Mouse (Mus musculus) heart, postnatal 10 days (tissue): ENCODE data around the gene 4931422A03Rik. TPM values are rescaled to one million over a fixed set of nuclear protein-coding genes. Genes with fewer than 3 reads are reported as not detected.
"Not testable (repeated sequence)": the region's sequence is repeated elsewhere in the genome, so short reads cannot be mapped to it uniquely, and the experiment has no call there.

Source experiments
- DNase-seq, 2 experiments: peaks; one replicate each; pipeline ENCODE4 v3.0.0; 2021
- intact Hi-C: fragments of 180-260 bp; cut with DNase I; formaldehyde crosslinking; loops from one replicate; pipeline ENCODE4 v1.15.1; 2025
- total RNA-seq, 2 experiments: library from RNA; stranded (reverse); gene quantifications; 2 replicates each; pipeline ENCODE4 v1.2.3; 2021

4931422A03Rik gene
- total RNA-seq: not detected

DNA sequence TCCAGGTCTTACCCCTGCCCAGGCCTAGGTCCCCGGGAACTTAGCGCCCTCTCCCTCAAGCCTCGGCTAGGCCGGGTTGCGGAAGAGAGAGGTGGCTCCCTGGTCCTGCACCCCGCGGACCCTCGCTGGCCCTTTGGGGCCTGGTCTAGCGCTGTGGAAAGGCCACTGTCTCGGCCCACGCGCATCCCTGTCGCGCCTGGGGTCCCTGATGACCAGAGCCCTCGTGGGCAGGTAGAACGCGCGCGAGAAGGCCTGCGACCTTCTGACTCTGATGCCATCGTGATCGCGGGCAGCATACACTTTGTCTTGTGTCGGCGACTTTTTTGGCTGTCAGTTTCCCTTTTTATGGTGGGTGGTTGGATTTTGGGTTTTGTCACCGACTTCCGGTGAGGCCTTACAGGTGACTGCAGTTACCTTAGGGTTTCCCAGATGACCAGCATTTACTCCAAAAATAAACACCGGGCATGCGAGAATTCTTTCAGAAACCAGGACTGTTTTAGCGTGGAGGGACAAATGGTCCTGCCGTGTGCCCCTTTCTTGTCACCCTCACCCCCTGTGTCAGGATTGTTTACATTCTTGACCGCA lies at the start of gene 4931422A03Rik:
4931422A03Rik (minus strand) TSS at position 223 of the 585 bp plus-strand sequence.
- intact Hi-C loops: no loop called here
- DNase-seq: no peak

DNA sequence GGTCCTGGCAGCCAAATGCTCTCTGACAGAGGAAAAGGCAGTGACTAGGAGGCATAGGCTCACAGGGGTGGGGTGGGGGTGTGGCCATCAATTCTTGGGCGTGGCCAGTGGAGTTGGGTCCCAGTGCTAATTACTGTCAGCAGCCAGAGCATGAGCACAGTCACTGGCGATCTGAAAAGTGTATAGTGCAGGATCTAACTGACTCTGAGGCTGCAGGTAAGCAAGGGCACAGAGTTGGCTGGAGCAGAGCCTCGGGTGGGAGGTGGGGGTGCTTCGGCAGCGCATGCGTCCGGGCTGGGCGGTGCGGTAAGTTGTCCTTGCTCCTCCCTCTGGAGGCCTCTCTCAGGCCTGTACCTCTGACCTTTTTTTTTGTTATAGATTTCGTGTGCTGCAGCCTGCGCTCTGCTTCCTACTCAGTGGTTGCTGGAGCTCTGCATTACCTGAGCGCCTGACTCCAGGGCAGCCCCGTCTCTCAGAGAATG lies 41.6 kb upstream of the 4931422A03Rik start, which contains the start of gene Cd59b:
Cd59b (plus strand) TSS at position 146 of the 482 bp plus-strand sequence.
- peak; percentile 35 to 46 for DNase-seq
- intact Hi-C loops: loop anchor here (2.0 kb wide), 1 partner anchor 25 kb away; the partner anchor contains the start of gene Cd59a

DNA sequence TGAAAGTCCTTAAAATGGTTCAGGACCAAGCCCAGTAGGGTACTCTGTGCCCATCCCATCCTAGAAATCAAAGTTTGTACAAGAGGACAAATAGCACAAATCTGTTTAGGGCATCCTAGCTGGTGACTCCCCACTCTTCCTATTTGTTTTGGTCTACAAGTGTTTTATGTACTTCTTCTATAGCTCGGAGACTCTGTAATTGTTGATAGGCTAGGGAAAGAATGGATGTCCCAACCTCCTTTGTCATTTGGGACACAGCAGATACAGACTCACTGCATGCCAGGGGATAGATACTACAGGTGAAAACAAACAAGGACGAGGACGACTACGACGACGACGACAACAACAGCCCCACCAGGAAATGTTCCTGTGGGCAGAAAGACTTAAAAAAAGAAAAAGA lies 40.3 kb upstream of the 4931422A03Rik start, which contains the start of gene Gm10799:
Gm10799 (minus strand) TSS at position 101 of the 400 bp plus-strand sequence.
- intact Hi-C loops: loop anchor here (2.0 kb wide), 1 partner anchor 26 kb away; the partner anchor contains the start of gene Cd59a
- not testable (repeated sequence) for DNase-seq

DNA sequence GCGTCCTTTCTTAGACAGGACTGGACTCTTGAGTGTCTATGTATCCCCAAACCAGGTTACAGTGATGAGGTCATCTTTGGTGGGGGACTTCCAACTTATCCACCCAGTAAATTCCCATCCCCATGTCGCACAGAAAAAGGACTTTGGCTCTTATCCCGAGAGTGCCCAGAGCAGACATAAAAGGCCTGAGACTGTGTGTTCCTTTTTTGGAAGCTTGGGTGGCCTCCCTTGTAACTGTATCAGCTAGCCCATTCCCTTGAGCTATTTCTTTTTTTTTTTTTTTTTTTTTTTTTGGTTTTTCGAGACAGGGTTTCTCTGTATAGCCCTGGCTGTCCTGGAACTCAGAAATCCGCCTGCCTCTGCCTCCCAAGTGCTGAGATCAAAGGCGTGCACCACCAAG lies 37.4 kb upstream of the 4931422A03Rik start, which contains the start of gene Gm10912:
Gm10912 (plus strand) TSS at position 301 of the 400 bp plus-strand sequence.
- intact Hi-C loops, DNase-seq: not testable (repeated sequence)

DNA sequence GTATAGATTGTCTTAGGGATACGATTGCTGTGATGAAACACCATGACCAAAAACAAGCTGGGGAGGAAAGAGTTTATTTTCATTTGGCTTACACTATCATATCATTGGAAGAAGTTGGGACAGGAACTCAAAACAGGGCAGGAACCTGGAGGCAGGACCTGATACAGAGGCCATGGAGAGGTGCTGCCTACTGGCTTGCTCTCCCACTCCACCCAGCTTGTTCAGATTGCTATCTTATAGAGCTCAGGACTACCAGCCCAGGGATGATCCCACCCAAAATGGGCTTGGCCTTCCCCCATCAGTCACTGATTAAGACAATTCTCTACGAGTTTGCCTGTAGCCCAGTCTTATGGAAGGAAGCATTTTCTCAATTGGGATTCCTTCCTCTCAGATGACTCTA lies 36.0 kb upstream of the 4931422A03Rik start:
- DNase-seq: no peak
- intact Hi-C loops: no loop called here

DNA sequence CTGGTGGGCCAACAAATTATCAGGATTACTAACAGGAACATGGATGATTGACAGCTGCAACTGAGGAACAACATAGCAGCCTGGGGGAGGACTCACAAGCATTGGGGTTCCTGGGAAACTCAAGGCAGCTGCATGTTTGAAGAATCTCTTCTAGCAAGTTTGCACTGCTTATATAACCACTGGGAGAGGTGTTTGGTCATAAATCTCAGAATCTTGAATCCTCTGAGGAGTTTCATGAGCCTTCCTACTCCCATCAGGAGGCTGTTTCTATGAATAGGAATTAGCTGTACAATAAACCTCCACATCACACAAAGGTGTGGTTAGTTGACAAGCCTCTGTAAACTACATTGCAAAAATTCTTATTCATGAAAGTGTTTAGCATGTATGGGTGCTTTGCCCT lies 34.5 kb upstream of the 4931422A03Rik start:
- intact Hi-C loops: no loop called here
- no peak for DNase-seq

DNA sequence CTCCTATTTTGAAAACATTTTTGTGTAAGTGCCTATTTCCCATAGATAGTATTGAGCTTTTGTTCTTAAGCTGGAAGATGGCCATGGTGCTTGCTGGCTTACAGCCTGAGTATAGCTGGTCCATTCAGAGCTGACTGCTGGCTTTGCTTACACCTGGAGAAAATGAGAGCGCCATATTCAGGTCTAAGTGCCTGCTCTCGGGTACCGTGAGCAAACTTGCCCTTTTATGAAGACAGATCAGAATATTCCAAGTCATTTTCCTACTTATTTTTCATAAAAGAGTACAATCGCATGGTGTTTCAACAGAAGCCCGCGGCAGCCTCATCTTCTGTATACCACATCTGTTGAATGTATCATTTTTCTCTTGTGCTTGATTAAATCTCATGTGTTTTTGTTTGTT lies 32.8 kb upstream of the 4931422A03Rik start:
- DNase-seq: no peak
- intact Hi-C loops: no loop called here

DNA sequence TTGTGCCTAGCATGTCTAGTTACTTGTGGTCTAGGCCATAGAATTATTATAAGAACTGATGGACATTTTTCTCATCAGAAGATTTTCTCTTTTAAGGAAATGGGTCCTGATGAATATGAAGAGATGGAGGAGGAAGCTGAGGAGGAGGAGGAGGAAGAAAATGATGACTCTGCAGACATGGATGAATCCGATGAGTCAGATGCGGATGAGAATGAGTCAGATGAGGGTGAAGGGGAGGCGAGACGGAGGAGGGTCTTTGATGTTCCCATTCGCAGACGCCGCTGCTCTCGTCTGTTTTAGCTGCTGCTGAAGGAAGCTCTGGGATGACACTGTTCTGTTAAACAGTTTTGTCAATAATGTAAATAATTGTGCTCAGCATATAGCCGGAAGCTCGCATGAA lies 31.6 kb upstream of the 4931422A03Rik start:
- intact Hi-C loops: no loop called here
- DNase-seq: no peak

DNA sequence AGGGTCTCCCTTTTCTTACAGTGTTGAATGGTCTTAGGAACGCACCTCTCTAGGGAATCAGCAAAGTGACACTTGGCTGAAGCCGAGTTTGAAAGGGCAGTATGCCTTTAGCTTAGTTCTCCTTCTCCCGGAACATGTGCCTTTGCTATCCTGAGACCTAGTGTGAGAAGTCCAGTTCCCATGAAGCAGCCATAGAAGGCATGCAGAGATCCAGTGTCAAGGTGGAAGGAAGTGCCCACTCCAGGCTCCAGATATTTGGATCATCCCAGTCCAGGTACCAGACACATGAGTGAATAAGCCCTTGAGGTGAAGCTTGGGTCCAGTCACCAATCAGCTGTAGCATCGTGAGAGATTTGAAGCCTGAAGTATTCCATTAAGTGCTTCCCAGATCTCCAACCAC lies 30.8 kb upstream of the 4931422A03Rik start:
- intact Hi-C loops: no loop called here
- DNase-seq: no peak

DNA sequence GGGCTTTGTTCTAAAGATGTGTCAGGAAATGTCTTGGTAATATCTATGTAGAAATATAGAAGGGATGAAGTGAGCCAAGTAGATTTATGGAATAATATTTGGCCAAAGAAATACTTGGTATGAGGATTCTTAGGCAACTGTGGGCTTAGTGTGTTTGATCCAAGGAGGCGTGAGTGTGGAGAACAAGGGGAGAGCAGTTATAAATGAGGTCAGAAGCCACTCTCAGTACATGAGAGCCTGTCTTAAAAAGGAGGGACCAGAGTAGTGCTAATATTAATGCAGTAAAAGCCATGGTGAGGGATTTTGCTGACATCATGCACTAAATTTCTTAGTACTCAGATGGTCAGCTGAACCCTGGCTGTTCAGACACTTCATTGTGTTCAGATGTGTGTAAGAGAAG lies 30.2 kb upstream of the 4931422A03Rik start:
- no peak for DNase-seq
- intact Hi-C loops: no loop called here

DNA sequence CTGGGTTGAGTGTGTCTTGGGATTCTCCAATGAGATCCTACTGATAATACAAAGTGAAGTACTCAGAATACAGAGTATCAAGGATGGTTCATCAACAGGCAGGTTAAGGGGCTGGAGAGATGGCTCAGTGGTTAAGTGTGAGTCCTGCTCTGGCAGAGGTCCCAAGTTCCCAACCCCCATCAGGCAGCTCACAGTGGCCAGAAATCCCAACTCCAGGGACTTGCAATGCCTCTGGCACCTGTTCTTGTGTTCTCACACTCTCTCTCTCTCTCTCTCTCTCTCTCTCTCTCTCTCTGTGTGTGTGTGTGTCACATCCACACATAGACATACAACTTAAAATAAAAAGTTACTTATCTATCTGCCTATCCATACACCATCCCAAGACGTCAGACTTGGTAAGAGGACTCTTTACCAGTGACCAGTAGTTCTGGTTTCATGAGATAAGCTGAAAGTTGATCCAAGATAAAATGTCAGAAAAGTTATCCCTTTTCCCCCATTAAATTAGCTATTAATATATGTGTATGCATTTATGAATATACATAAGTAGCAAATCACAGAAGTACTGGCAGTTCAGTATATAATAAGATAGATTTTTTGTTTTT lies 16.4 kb upstream of the 4931422A03Rik start:
- intact Hi-C loops: no loop called here
- no peak for DNase-seq

DNA sequence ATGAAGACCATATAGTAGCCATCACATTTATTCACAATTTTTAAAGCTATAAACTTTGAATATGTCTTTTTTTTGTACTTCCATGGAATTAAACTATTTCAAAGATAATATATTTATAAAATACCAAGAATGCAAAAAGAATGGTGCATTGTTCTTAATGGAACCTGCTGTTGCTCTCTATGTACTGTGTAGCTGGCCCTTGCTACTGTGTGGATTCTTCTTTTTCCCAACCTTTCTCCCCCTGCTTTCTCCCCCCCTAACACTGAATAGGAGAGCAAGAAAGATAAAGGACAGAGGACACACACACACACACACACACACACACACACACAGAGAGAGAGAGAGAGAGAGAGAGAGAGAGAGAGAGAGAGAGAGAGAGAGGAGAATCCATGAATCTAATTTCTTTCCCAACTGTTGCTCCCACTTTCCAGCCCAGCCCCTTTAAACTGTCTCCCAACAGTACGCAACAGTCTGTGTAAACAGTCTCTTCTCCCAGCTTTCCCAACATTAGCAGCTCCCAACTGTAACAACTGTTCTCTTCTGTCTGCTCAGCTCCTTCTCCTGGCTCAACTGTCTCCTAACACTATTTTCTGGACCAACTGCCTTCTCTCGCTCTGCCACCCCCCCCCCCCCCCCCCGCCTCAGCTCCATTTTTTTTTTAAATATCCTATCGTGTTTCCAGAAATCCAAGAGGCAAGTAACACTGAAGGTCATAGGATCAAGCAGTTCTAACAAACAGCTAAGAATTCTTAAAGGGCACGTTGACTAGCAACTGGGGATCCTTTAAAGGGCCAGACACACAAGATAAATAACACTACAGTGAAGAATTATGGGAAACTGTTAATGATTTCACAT lies 15.7 kb upstream of the 4931422A03Rik start:
- intact Hi-C loops: no loop called here
- DNase-seq: no peak

DNA sequence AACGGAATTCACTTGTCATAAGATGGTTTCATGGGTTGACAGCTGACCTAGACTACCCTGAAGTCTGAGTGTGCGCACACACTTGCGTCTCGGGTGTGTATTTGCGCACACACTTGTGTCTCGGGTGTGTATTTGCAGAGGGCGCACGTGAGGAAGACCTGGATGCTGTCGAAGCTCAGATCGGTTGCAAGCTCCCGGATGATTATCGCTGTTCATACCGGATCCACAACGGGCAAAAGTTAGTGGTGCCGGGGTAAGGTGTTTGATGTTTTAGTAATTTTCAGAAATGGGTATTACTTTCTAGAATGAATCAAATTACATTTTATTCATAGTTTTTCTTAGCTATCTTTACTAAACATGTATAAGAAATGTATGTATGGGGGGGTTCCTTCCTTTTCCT lies 14.6 kb upstream of the 4931422A03Rik start:
- intact Hi-C loops: no loop called here
- DNase-seq: no peak

DNA sequence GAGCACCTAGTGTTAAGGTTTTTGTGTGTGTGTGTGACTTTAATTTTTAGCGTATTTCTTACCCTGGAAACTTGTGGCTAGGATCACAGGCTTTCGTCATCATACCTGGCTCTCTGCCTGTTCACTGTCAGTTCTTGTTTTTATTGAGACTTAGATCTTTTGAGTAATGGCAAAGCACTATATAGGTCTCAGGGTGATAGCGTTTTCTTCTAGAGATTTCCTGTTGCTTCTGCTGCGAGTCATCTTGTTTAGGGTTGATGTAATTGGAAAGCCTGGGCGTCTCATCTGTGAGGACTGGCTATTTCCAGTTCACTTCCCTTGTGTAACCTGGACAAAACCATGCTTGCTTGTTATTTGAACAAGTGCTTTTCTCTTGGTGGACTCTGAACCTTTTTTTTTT lies 13.5 kb upstream of the 4931422A03Rik start:
- intact Hi-C loops: no loop called here
- no peak for DNase-seq

DNA sequence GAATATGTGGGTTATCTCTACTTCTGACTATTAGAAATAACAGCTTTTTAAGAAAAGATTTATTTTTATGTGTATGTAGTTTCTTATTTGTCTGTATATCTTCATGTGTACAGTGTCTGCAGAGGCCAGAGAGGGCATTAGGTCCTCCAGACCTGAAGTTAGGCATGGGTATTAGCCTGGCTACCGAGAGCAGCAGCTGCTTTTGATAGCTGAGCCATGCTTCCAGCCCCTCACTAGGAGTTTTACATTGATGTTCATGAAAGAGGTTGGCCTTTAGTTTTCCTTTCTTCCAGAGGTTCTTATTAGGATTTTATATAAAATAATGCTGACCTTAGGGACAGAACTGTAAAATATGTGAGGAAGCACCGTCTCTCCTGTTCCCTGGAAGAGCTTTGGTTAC lies 10.1 kb upstream of the 4931422A03Rik start:
- no peak for DNase-seq

DNA sequence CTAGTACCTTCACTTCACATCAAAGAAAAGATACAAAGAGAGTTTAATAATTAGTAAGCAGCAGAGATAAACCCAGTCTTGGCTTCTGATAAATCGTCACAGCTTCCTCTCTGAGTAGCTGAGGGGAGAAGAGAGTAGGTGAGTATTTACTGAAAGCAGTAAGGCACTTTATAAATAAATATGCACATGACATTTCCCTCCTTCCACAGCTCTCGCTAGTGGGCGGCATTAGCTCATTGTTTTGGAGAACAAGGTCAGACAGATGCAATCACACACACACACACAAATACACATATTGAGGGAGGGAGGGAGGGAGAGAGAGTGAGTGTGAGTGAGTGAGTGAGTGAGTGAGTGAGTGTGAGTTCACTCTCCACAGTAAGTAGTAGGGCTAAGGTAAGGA lies 8.2 kb upstream of the 4931422A03Rik start:
- intact Hi-C loops: loop anchor here (10.0 kb wide), 2 partner anchors 388 to 548 kb away; no protein-coding TSS in a partner anchor
- DNase-seq: no peak

More for the DNA sequence above, 10.1 kb upstream of the 4931422A03Rik start:
- intact Hi-C loops: loop anchor here (2.0 to 10.0 kb wide), 3 partner anchors 57 to 547 kb away; partner anchors contain the start of gene Cd59a

DNA sequence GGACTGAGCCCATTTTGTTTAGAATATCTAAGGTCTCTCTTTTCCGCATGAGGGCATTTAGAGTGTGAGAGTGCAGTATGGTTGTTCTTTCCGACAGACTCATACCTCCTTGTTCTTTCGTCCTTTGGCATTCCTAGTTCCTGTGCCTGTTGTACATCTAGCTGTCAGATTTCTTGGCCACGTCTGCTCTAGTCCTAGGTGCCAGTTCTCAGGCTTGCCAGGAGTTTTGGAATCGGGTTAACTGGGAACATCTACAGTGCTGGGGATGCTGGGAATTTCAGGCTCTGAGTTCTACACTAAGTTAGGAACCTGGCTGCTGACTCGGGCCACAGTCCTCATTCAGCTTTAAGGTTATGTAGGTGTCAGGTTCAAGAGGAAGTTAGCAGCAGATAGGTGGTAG lies 7.4 kb upstream of the 4931422A03Rik start:
- DNase-seq: peak; percentile 60
- intact Hi-C loops: loop anchor here (2.0 to 10.0 kb wide), 3 partner anchors 85 to 549 kb away; no protein-coding TSS in a partner anchor

DNA sequence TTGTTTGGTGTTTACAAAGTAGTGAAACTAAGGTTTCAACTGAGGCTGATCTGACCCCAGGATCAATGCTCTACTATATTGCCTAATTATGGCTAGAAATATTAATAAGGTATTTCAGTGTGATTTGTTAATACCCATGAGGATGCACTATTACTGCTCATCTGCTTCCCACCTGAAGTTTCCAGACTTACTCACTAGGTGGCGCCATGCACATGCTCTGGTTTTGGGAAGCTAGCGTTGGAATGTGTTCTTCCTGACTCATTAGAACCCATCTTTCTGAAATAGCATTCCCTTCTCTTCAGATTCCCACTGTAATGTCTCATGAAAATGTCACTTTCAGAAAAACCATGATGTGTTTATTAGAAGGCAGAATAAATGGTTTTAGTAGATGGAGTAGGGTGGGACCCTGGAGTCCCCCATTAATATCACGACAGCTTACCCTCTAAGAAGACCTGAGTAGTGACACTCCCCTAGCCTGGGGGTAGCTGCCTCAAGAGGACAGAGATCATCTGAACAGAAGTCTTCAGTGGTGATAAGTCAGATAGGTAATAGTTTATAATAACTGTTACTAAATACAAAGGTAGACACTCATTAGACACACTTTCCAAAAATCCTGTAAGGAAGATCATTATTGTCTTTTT lies 6.8 kb upstream of the 4931422A03Rik start:
- DNase-seq: peak; percentile 72 to 82
- intact Hi-C loops: loop anchor here (2.0 to 10.0 kb wide), 3 partner anchors 86 to 550 kb away; no protein-coding TSS in a partner anchor

DNA sequence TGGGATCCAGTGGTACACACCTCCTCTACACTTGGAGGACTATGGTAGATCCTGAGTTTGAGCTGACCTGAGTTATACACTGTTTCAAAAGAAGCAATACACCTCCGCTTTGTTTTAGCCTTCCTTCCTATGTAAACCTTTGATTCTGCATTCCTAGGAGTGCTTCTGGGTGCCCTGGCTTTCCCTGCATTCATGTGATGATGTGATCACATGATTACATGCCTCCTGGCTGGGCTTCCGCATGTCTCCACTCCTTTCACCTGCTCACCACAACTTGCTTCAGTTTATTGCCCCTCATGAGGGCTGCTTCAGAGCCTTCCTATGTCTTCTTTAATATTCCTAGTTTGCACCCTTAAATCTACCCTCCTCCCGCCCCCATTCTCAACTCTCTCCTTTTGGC lies 3.9 kb upstream of the 4931422A03Rik start:
- no peak for DNase-seq
- intact Hi-C loops: loop anchor here (10.0 kb wide), 2 partner anchors 393 to 553 kb away; no protein-coding TSS in a partner anchor

DNA sequence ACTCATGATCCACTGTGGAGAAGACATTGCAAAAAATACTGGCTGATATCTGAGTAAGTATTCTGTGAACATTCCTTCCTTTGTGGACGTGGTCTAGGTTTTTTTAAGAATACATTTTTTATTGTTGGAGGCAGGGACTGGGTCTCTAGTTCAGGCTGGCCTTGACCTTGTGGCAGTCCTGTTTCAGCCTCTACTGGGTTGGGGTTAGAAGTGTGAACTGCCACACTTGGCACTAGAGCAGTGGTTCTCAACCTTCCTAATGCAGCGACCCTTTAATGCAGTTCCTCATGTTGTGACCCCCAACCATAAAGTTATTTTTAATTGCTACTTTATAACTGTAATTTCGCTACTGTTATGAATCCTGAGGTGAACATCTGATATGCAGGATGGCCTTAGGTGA lies 2.2 kb upstream of the 4931422A03Rik start:
- no peak for DNase-seq
- intact Hi-C loops: loop anchor here (10.0 kb wide), 2 partner anchors 394 to 554 kb away; no protein-coding TSS in a partner anchor
